Mouse (Mus musculus) lung, postnatal 36 days (tissue): ENCODE measurements at regions not wholly inside any gene's neighbourhood (a gene's known extent, or its start where the extent isn't known, plus 50 kb on each side); places are given as distances from the start of the nearest gene placed in this dataset.

ENCODE experiments used
- DNase-seq: peaks from one replicate; pipeline ENCODE4 v3.0.0; 2022; ENCODE audit warnings: mixed read lengths

- no peak for DNase-seq
Measured at GRCm38 (mm10) chr14:79929451-79929850, 54.4 kb upstream of the Olfm4 start.

GRCm38 (mm10) chr14:79927161-79927560 lies 56.7 kb upstream of the Olfm4 start:
- DNase-seq: no peak

GRCm38 (mm10) chr14:79916960-79917848 lies 66.7 kb upstream of the Olfm4 start:
- no peak for DNase-seq

- DNase-seq: no peak
Measured at GRCm38 (mm10) chr14:79914966-79915365, 68.9 kb upstream of the Olfm4 start.

GRCm38 (mm10) chr14:79913315-79913714 lies 70.6 kb upstream of the Olfm4 start:
- DNase-seq: no peak

- peak; percentile 49 for DNase-seq
Measured at GRCm38 (mm10) chr14:79912610-79913009, 71.3 kb upstream of the Olfm4 start.

- DNase-seq: no peak
Measured at GRCm38 (mm10) chr14:79907761-79908160, 76.1 kb upstream of the Olfm4 start.

- DNase-seq: no peak
Measured at GRCm38 (mm10) chr14:79905574-79905973, 78.3 kb upstream of the Olfm4 start.

- DNase-seq: no peak
Measured at GRCm38 (mm10) chr14:79902355-79902754, 81.5 kb upstream of the Olfm4 start.

- DNase-seq: peak; percentile 20
Measured at GRCm38 (mm10) chr14:79898240-79898639, 85.6 kb upstream of the Olfm4 start.

GRCm38 (mm10) chr14:79893241-79893640 lies 90.6 kb upstream of the Olfm4 start:
- DNase-seq: no peak

GRCm38 (mm10) chr14:79890682-79891081 lies 93.2 kb upstream of the Olfm4 start:
- DNase-seq: no peak

GRCm38 (mm10) chr14:79890280-79890679 lies 93.6 kb upstream of the Olfm4 start:
- no peak for DNase-seq

GRCm38 (mm10) chr14:79883487-79883886 lies 100.4 kb upstream of the Olfm4 start:
- no peak for DNase-seq

GRCm38 (mm10) chr14:79881726-79882125 lies 102.2 kb upstream of the Olfm4 start:
- DNase-seq: no peak

GRCm38 (mm10) chr14:79880065-79880755 lies 103.7 kb upstream of the Olfm4 start:
- DNase-seq: no peak

- no peak for DNase-seq
Measured at GRCm38 (mm10) chr14:79879333-79880035, 104.4 kb upstream of the Olfm4 start.

GRCm38 (mm10) chr14:79878285-79879019 lies 105.4 kb upstream of the Olfm4 start:
- DNase-seq: no peak

GRCm38 (mm10) chr14:79873062-79873461 lies 102.0 kb upstream of the Pcdh8 start:
- DNase-seq: no peak

- DNase-seq: no peak
Measured at GRCm38 (mm10) chr14:79872430-79872829, 101.3 kb upstream of the Pcdh8 start.

- no peak for DNase-seq
Measured at GRCm38 (mm10) chr14:79869325-79869724, 98.2 kb upstream of the Pcdh8 start.

GRCm38 (mm10) chr14:79856245-79856644 lies 85.1 kb upstream of the Pcdh8 start:
- no peak for DNase-seq

GRCm38 (mm10) chr14:79854216-79854615 lies 83.1 kb upstream of the Pcdh8 start:
- DNase-seq: no peak
